Mouse (Mus musculus) kidney, postnatal 0 days (tissue): ENCODE measurements around the gene Lhfpl5. TPM values are rescaled to one million over a fixed set of nuclear protein-coding genes. Genes with fewer than 3 reads are reported as not detected.

Source experiments
- ATAC-seq: fragments of 200-750 bp; cut with Nextera tagmentation; replicated peaks from 2 replicates; pipeline ENCODE4 v1.8.0; 2017; ENCODE audit warnings: low read depth, moderate number of reproducible peaks, moderate TSS enrichment, moderate library complexity; ENCODE audit not compliant: low FRiP score
- DNase-seq: peaks from one replicate; pipeline ENCODE4 v3.0.0-alpha.2; 2016; ENCODE audit warnings: low spot score
- H3K27ac ChIP-seq: fragments of 300-500 bp; sonication (generic); 2 replicates; pipeline ENCODE4 v1.5.1; 2014; ENCODE audit warnings: mild to moderate bottlenecking
- H3K27me3 ChIP-seq: fragments of 300-500 bp; sonication (generic); 2 replicates; pipeline ENCODE4 v1.6.1; 2014; ENCODE audit warnings: low read length, mixed read lengths; ENCODE audit not compliant: insufficient read depth
- H3K36me3 ChIP-seq: fragments of 300-500 bp; sonication (generic); 2 replicates; pipeline ENCODE4 v1.6.1; 2014; ENCODE audit warnings: low read length, mixed read lengths; ENCODE audit not compliant: insufficient read depth
- H3K4me1 ChIP-seq: fragments of 300-500 bp; sonication (generic); replicated peaks from 2 replicates; pipeline ENCODE4 v1.6.1; 2014; ENCODE audit warnings: antibody characterized with exemption, low read length, mixed read lengths; ENCODE audit not compliant: insufficient read depth
- H3K4me2 ChIP-seq: fragments of 300-500 bp; sonication (generic); 2 replicates; pipeline ENCODE4 v1.6.1; 2014; ENCODE audit warnings: mild to moderate bottlenecking, low read length, moderate library complexity, mixed read lengths
- H3K4me3 ChIP-seq: fragments of 300-500 bp; sonication (generic); replicated peaks from 2 replicates; pipeline ENCODE4 v1.5.1; 2014; ENCODE audit warnings: low read depth, low read length
- H3K9ac ChIP-seq: fragments of 300-500 bp; sonication (generic); 2 replicates; pipeline ENCODE4 v1.6.1; 2014; ENCODE audit warnings: low read depth, low read length
- H3K9me3 ChIP-seq: fragments of 300-500 bp; sonication (generic); replicated peaks from 2 replicates; pipeline ENCODE4 v1.6.1; 2016; ENCODE audit warnings: low read length, inconsistent platforms, mixed read lengths
- CTCF ChIP-seq: IDR thresholded peaks from 2 replicates; pipeline ENCODE4 v1.5.1; 2016; ENCODE audit warnings: antibody characterized with exemption, low read depth, mild to moderate bottlenecking, moderate library complexity
- WGBS: fragments of 180-500 bp; shearing (Covaris S2); extraction: QIAGEN DNeasy Blood & Tissue Kit; methylation state at CpG from one replicate; pipeline ENCODE4 v1.1.7; 2014; 5-methylcytosine and 5-hydroxymethylcytosine counted together
- polyA plus RNA-seq: library from polyadenylated mRNA; unstranded; fragments of >200 nt; fragmentation: Nextera tagmentation; extraction: Ambion mirVana; gene quantifications from 2 replicates; pipeline ENCODE4 v1.2.1, GENCODE M21; 2015

The Lhfpl5 gene
- polyA plus RNA-seq, 1 experiment from 2014 or later = not detected

- Histone ChIP-seq H3K4me3 (no peak overlapping the region), H3K4me1 (no peaks in the 10 kb centered on the region), H3K27me3 (no peaks in the 10 kb centered on the region), H3K9me3 (no peaks in the 10 kb centered on the region), H3K36me3 (no peaks in the 10 kb centered on the region), H3K27ac (no peak overlapping the region), H3K4me2 (no peak overlapping the region), H3K9ac (no peak overlapping the region)
- no peak for TF ChIP-seq CTCF
- DNase-seq (no peak), ATAC-seq (no peak)
These were observed 10.3 kb upstream of the Lhfpl5 start for GRCm38 (mm10) chr17:28565181-28565580.

GRCm38 (mm10) chr17:28567541-28567940 lies 7.9 kb upstream of the Lhfpl5 start:
- H3K4me3 ChIP-seq = no peak overlapping the region
- no peaks in the 10 kb centered on the region for H3K9me3 ChIP-seq
- no peak for TF ChIP-seq CTCF
- H3K4me1 ChIP-seq = no peaks in the 10 kb centered on the region
- DNase-seq = no peak
- ATAC-seq = no peak
- no peak overlapping the region for H3K9ac ChIP-seq
- H3K36me3 ChIP-seq = no peaks in the 10 kb centered on the region
- no peaks in the 10 kb centered on the region for H3K27me3 ChIP-seq
- H3K4me2 ChIP-seq = no peak overlapping the region
- 54% methylated on average over 3 of the region's 3 CpGs for WGBS
- no peak overlapping the region for H3K27ac ChIP-seq

- WGBS = 79% methylated on average over 3 of the region's 3 CpGs
- Histone ChIP-seq H3K36me3 (no peaks in the 10 kb centered on the region), H3K9me3 (no peaks in the 10 kb centered on the region), H3K4me1 (0 out of 2 replicates have a peak, but pooled peaks cover 3% of the 10 kb centered on the region), H3K27ac (no peak overlapping the region), H3K9ac (no peak overlapping the region), H3K4me3 (no peak overlapping the region), H3K4me2 (no peak overlapping the region), H3K27me3 (no peaks in the 10 kb centered on the region)
- DNase-seq = no peak
- no peak for ATAC-seq
- no peak for TF ChIP-seq CTCF
These were observed 3.6 kb upstream of the Lhfpl5 start for GRCm38 (mm10) chr17:28571868-28572267.

GRCm38 (mm10) chr17:28572521-28572920 lies 2.9 kb upstream of the Lhfpl5 start:
- ATAC-seq = no peak
- Histone ChIP-seq H3K4me3 (no peak overlapping the region), H3K9me3 (no peaks in the 10 kb centered on the region), H3K4me1 (0 out of 2 replicates have a peak, but pooled peaks cover 3% of the 10 kb centered on the region), H3K36me3 (no peaks in the 10 kb centered on the region), H3K9ac (no peak overlapping the region), H3K27me3 (no peaks in the 10 kb centered on the region), H3K27ac (no peak overlapping the region), H3K4me2 (no peak overlapping the region)
- WGBS = 82% methylated on average over 7 of the region's 7 CpGs
- DNase-seq = no peak
- TF ChIP-seq CTCF = no peak

- H3K4me2 ChIP-seq = no peak overlapping the region
- DNase-seq = no peak
- H3K9ac ChIP-seq = no peak overlapping the region
- no peak for ATAC-seq
- no peak overlapping the region for H3K27ac ChIP-seq
- no peaks in the 10 kb centered on the region for H3K27me3 ChIP-seq
- H3K9me3 ChIP-seq = no peaks in the 10 kb centered on the region
- H3K4me1 ChIP-seq = 0 out of 2 replicates have a peak, but pooled peaks cover 3% of the 10 kb centered on the region
- no peaks in the 10 kb centered on the region for H3K36me3 ChIP-seq
- TF ChIP-seq CTCF = no peak
- WGBS = 77% methylated on average over 6 of the region's 6 CpGs
- no peak overlapping the region for H3K4me3 ChIP-seq
These were observed 2.5 kb upstream of the Lhfpl5 start for GRCm38 (mm10) chr17:28572941-28573340.

- WGBS = under 1% methylated on average over 8 of the region's 9 CpGs
- peak; percentile 63 for ATAC-seq
These were observed 5.0 kb downstream of the Lhfpl5 start for GRCm38 (mm10) chr17:28580396-28580795.

GRCm38 (mm10) chr17:28581056-28581455 lies 5.6 kb downstream of the Lhfpl5 start:
- H3K27ac ChIP-seq = no peak overlapping the region
- no peak overlapping the region for H3K4me2 ChIP-seq
- no peak for ATAC-seq
- no peaks in the 10 kb centered on the region for H3K36me3 ChIP-seq
- H3K4me3 ChIP-seq = no peak overlapping the region
- H3K9ac ChIP-seq = no peak overlapping the region
- H3K9me3 ChIP-seq = no peaks in the 10 kb centered on the region
- 69% methylated on average over 2 of the region's 2 CpGs for WGBS
- H3K27me3 ChIP-seq = no peaks in the 10 kb centered on the region
- peak; percentile 18; the same call in 1 of the 2 replicates for TF ChIP-seq CTCF
- no peaks in the 10 kb centered on the region for H3K4me1 ChIP-seq
- no peak for DNase-seq

More at GRCm38 (mm10) chr17:28580396-28580795, 5.0 kb downstream of the Lhfpl5 start:
- Histone ChIP-seq H3K9me3 (no peaks in the 10 kb centered on the region), H3K27me3 (no peaks in the 10 kb centered on the region), H3K36me3 (no peaks in the 10 kb centered on the region), H3K4me2 (no peak overlapping the region), H3K27ac (no peak overlapping the region), H3K4me3 (no peak overlapping the region), H3K9ac (no peak overlapping the region), H3K4me1 (0 out of 2 replicates have a peak, but pooled peaks cover 3% of the 10 kb centered on the region)
- DNase-seq = peak; percentile 94
- TF ChIP-seq CTCF = no peak
